Mouse (Mus musculus) cerebellum, adult 18-20 months (tissue): ENCODE results near the gene Usp30.

ENCODE experiments used
- DNase-seq, 2 experiments: peaks; one replicate each; pipeline ENCODE4 v3.0.0; 2021

Gene Usp30

GRCm38 (mm10) chr5:114129550-114130210 is 64.4 kb downstream of the Usp30 start:
- DNase-seq = no peak

GRCm38 (mm10) chr5:114130211-114130605 is 64.9 kb downstream of the Usp30 start, which contains the start of gene Ung:
Gene Ung (plus strand): TSS chr5:114130386.
- peak; percentile 42 to 61 for DNase-seq

GRCm38 (mm10) chr5:114130698-114131520 is 65.6 kb downstream of the Usp30 start:
- peak; percentile 94 to 95 for DNase-seq

- DNase-seq = peak; percentile 36 to 56
Measured at GRCm38 (mm10) chr5:114131521-114131840, 66.2 kb downstream of the Usp30 start.

DNA sequence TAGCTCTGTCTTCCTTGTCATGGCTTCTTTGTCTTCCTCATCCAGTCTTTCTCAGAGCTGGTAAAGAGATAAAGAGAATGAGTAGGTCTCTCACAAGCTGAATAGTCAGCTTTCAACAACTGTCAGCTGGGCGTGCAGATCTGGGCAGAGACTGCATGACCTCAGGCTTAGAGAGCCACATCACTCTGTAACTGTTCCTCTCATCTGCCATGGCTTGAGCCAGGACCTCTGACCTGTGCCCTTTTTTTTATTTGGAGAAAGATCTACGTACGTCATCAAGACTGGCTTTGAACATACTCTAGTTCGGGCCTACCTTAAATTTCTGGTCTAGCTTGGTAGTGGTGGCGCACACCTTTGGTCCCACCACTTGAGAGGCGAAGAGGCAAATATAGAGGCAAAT is 67.6 kb downstream of the Usp30 start:
- DNase-seq = no peak

- peak; percentile 42 to 45 for DNase-seq
Measured at GRCm38 (mm10) chr5:114134091-114134534, 68.9 kb downstream of the Usp30 start.

DNA sequence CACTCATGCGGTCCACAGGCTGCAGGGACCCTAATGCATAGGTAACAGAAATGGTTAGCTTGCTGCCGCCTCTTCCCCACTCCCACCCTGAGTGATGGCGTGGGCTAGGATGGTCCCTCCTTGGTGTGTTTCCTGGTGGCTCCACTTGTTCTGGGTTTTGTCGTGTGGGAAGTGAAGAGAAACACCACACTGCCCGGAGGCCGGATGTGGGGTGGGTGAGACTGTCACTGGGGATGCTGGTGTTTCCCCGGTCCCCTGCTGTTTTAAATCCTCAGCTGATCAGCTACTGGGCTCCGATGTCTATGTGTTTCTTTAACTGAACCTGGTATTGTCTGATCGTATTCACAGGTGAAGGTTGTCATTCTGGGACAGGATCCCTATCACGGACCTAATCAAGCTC is 70.3 kb downstream of the Usp30 start:
- no peak for DNase-seq

DNA sequence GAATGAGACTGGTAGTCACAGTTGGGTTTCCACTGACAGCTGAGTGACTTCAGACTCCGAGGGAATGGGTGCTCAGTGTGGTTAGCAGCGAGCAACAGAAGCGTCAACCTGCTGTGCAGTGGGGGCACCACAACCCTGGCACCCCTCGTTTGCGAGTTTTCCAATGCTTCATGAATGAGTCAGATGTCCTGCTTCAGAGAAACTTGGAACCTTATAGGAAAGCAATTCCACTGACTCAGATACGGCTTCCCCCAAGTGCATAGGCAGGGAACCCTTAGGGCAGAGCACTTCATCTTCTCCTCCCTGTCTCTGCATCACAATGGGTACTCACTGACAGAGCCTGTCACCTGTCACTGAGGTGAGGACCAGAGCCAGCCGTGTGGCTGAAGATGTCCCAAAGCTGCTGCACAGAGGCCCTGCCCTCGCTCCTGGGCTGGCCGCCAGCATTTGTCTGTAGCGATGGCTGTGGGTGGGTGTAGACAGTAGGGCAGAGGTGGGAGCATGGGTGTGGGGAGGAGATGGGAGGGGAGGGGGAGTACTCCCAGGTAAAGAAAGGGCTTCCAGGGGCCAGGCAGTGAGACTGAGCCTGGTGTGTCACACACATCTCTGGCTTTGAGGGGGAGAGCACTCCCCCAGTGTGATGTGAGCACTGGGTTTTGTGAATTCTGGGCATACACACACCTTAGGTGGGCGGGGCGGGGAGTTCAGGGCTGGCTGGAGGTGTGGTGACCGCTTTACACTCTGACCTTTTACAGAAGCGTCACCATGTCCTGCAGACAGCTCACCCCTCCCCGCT is 72.4 kb downstream of the Usp30 start:
- DNase-seq = no peak

GRCm38 (mm10) chr5:114138277-114139164 is 73.3 kb downstream of the Usp30 start:
- DNase-seq = no peak

GRCm38 (mm10) chr5:114139175-114139574 is 73.9 kb downstream of the Usp30 start:
- peak; percentile 32 to 57 for DNase-seq

GRCm38 (mm10) chr5:114146028-114146888 is 81.0 kb downstream of the Usp30 start, which contains the start of gene Acacb:
Gene Acacb (plus strand): TSS chr5:114146535.
- no peak for DNase-seq

DNA sequence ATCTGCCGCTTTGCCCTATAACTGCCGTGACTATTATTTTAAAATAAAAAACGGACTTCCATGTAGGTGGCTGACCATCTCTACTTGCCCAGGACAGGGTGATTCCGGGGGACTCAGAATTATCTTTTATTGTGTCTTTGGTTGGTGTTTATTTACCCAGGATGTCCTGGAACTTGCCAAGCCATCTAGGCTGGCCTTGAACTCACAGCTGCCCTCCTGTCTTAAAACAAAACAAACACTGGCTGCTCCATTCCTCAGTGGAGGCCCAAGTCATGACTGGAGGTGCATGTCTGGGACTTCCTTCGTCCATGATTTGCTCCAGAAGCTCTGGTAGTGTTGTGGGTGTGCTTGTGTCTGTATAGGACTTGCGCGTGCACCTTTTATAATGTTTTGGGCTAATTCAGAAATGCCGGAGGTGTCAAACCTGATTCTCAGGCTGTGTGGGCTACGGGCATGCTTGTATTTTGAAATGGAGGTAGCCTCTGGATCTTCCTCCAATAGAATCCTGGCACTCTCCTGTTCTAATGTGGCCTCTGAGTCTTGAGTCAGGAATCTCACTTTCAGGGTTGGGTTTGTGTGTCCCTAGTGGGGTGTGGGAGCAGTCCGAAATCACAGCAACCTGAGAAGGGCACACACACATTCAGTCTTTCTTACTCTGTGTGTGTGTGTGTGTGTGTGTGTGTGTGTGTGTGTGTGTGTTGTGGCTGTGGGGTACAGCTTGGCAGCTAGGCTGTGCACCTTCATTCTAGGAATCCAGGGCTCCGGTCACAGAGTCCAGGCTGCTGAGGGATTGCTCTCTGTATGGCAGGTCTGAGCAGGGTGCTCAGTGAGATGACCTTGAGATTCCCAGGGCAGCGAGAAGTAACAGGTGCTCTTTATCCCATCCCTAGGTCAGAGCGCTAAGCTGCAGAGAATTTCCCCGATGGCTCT is 82.0 kb downstream of the Usp30 start:
- no peak for DNase-seq

DNA sequence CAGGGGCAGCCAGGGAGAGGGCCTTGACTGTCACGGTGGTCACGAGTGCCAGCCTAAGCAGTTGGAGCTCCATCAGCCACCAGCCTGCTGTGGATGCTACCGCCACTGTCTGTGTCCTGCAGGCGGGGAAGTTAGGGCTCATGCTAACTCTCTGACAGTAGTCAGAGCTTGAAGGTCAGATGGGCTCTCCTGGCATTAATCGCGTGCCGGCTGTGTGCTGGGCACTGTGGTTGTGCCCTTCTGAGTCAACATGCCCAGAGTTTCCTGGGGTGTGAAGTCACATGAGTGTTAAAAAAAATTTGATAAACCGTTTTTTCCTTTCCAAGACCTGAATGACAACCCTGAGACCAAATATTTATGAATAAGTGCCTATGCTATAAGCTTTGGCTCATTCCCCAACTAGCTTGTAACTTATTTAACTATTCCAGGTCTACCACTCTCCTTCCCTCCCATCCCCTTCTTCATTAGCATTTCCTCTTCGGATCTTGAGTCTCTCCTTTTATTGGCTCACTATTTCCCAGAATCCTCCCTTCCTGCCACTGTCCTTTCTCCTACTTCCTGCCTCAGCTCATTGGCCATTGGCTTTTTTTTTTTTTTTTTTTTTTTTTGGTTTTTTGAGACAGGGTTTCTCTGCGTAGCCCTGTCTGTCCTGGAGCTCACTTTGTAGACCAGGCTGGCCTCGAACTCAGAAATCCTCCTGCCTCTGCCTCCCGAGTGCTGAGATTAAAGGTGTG is 87.3 kb downstream of the Usp30 start:
- DNase-seq = no peak

DNA sequence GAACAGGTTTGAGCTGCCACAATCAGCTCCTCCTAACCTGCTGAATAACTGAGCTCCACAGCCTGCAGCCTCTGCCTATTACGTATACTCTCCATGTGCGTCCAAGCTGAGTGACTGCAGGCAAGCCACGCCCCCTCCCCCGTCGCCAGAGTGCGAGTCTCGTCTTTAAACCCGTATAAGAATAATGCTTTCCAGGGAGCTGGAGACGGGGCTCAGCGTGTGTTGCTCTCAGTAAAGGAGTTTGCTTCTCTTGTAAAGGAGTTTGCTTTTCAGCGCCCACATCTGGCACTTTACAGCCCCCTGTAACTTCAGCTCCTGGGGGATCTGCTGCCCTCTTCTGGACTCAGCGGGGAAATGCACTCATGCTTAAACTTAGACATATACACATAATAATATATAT is 88.2 kb downstream of the Usp30 start:
- no peak for DNase-seq

DNA sequence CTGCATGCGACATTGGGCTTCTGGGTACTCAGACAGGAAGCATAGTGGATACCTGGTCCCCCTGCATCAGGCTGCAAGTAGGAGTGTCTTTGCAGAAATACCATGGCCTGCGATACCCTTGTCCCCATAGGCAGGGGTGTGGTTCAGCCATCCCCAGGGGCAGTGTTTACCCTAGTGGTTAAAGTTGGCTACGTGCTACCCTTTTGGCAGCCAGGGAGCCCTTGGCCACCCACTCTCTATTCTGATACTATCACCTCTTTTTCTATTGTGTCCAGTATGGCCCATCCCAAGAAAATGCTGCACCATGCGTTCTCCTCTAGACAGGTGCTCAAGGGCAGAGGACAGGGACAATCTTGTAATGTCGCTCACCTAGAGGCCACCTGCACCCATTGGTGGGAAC is 89.5 kb downstream of the Usp30 start:
- DNase-seq = no peak

- DNase-seq = no peak
Measured at GRCm38 (mm10) chr5:114155168-114155933, 90.1 kb downstream of the Usp30 start.

DNA sequence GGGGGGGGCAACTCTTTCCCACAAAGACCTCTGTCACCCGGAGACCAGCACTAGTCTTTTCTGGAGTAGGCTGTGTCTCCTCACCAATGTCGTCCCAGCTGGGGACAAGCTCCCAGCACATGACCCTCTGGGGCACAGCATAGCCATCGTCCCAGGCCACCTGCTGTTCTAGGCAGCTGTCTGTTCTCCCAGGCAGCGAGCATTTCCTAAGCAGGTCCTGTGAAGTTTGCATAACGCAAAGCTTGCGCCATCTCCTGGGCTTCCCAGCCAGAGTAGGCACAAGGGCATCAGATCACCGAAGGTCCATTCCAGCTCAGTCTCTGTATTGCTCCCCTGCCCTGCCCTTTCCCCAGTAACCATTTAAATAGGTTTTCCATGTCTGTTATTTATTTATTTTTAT is 92.0 kb downstream of the Usp30 start:
- no peak for DNase-seq

GRCm38 (mm10) chr5:114161424-114161823 is 96.2 kb downstream of the Usp30 start:
- no peak for DNase-seq
